Mouse (Mus musculus) CH12.LX (cell line): ENCODE measurements at regions not wholly inside any gene's neighbourhood (a gene's known extent, or its start where the extent isn't known, plus 50 kb on each side); places are given as distances from the start of the nearest gene placed in this dataset.

ENCODE experiments used
- MAX ChIP-seq: IDR thresholded peaks from 2 replicates; pipeline ENCODE4 v1.6.1; 2011; ENCODE audit warnings: low read length, improper control_type of control experiment
- MEF2A ChIP-seq: IDR thresholded peaks from 2 replicates; pipeline ENCODE4 v1.6.1; 2014; ENCODE audit warnings: low read depth, mild to moderate bottlenecking, inconsistent platforms, low read length, improper control_type of control experiment, borderline replicate concordance
- POLR2A ChIP-seq: IDR thresholded peaks from 2 replicates; pipeline ENCODE4 v1.6.1; 2011; ENCODE audit warnings: low read depth, mild to moderate bottlenecking, improper control_type of control experiment, low read length
- POLR2AphosphoS2 ChIP-seq: IDR thresholded peaks from 2 replicates; pipeline ENCODE4 v1.6.1; 2011; ENCODE audit warnings: low read depth, low read length, improper control_type of control experiment
- TCF12 ChIP-seq: IDR thresholded peaks from 2 replicates; pipeline ENCODE4 v1.6.1; 2014; ENCODE audit warnings: low read depth, mild to moderate bottlenecking, inconsistent platforms, low read length, improper control_type of control experiment
- ZKSCAN1 ChIP-seq: IDR thresholded peaks from 2 replicates; pipeline ENCODE4 v1.6.1; 2012; ENCODE audit warnings: low read depth, inconsistent platforms, low read length, improper control_type of control experiment, borderline replicate concordance

DNA sequence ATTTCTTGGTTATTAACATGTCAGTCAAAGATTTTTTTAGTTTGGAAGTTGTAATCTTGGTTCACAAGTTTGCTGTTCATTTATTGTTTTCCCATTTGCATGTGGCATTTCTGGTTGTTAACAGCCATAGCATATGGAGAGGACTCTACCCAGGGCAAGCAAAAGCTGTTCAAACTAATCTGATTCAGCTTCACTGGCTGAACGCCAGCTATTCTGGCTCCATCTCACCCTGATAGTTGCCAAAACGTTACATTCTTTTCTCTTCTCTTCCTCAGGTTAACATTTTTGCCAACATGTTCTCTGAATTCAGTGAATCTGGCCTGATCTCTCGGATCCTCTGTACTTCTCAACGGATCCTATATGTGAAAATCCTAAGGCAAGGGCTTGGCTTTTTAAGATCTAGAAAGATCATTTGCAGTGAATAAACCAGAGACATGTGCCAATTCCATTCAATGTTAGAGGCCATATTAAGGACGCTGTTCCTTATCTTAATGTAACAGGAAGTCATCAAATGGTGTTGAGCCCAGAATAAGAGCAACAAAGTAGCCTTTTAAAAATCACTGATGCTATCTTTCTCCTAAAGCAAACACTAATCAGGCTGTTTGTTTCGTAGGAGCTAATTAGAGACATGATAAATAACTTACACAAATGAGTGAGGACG lies 82.2 kb upstream of the Tac1 start:
- TF ChIP-seq POLR2AphosphoS2 = no peak
- no peak for TF ChIP-seq POLR2A
- no peak for TF ChIP-seq MEF2A
- no peak for TF ChIP-seq MAX
- no peak for TF ChIP-seq ZKSCAN1
- no peak for TF ChIP-seq TCF12
